Comparison of ENCODE assay signal across 9 mouse cellular contexts in genomic region chr8:103873598-103874502, GRCm38 (mm10).
A peak's percentile ranks its signal among the peaks of the same experiment; 100 is the strongest.
DNase-seq lines count a peak whose midpoint lies in the region; ATAC-seq lines count a peak whose summit lies in the region.
"Had no signal": no experiment of that assay in that cellular context is flagged by ENCODE, and none has a peak within 500 bp of the region (broad histone marks: within the 10 kb centered on the region; RNA-seq: fewer than 3 reads in every experiment).

No protein-coding gene starts in this region.

- peak overlapping the region; percentile 80 for H3K27ac ChIP-seq in heart, embryonic 15.5 days
- H3K27ac ChIP-seq in lung, embryonic 16.5 days (ENCODE audit: low read length), result peak overlapping the region; percentile 17; the same call in 1 of the 2 replicates

- 0 out of 2 replicates have a peak overlapping the region, but pooled peaks have one; percentile 0 for H3K4me2 ChIP-seq in heart, embryonic 15.5 days
- H3K4me2 ChIP-seq in lung, embryonic 16.5 days (ENCODE audit: low read depth, low read length), result no peak overlapping the region

- no peak overlapping the region for H3K9ac ChIP-seq in heart, embryonic 15.5 days
- no peak overlapping the region for H3K9ac ChIP-seq in lung, embryonic 16.5 days (ENCODE audit: low read length)

- peak; percentile 5 for DNase-seq in kidney, adult 18-20 months
- no peak for DNase-seq in kidney, adult 11 months
- DNase-seq in cerebellum, postnatal 10 days, result peak; percentile 63 to 67
- no peak for DNase-seq in layer of hippocampus, postnatal 36 days
- no peak for DNase-seq in spleen, postnatal 10 days (ENCODE audit: low spot score in 2 of 2)

- H3K36me3 ChIP-seq in heart, embryonic 15.5 days, result no peaks in the 10 kb centered on the region
- H3K36me3 ChIP-seq in lung, embryonic 16.5 days (ENCODE audit: control insufficient read depth, insufficient read depth, low read length), result no peaks in the 10 kb centered on the region

- peaks cover 30% of the 10 kb centered on the region for H3K4me1 ChIP-seq in heart, embryonic 15.5 days (replicated peaks)
- H3K4me1 ChIP-seq in lung, embryonic 16.5 days (replicated peaks; ENCODE audit: control insufficient read depth, insufficient read depth, low read length), result peaks cover 12% of the 10 kb centered on the region

- no peaks in the 10 kb centered on the region for H3K27me3 ChIP-seq in heart, embryonic 15.5 days
- no peaks in the 10 kb centered on the region for H3K27me3 ChIP-seq in lung, embryonic 16.5 days (ENCODE audit: control insufficient read depth, insufficient read depth, low read depth, low read length)

- ATAC-seq in heart, embryonic 15.5 days (replicated peaks; ENCODE audit: insufficient number of reproducible peaks, insufficient read depth, low FRiP score, low read depth), result peak; percentile 78
- ATAC-seq in lung, embryonic 16.5 days (ENCODE audit: low read depth), result peak; percentile 63
- ATAC-seq in inflammation-experienced regulatory T-cells, adult 6 months, result no peak

- no peak overlapping the region for H3K4me3 ChIP-seq in heart, embryonic 15.5 days
- H3K4me3 ChIP-seq in lung, embryonic 16.5 days (ENCODE audit: low read length), result no peak overlapping the region
- H3K4me3 ChIP-seq: myocyte had no signal

- no peaks in the 10 kb centered on the region for H3K9me3 ChIP-seq in heart, embryonic 15.5 days (replicated peaks)
- no peaks in the 10 kb centered on the region for H3K9me3 ChIP-seq in lung, embryonic 16.5 days (ENCODE audit: control insufficient read depth, low read length)

- WGBS in heart, embryonic 15.5 days, result 16% methylated on average over 7 of the region's 7 CpGs
- 22% methylated on average over 7 of the region's 7 CpGs for WGBS in lung, embryonic 16.5 days

Comparison
In these comparisons a context has a peak if more than half of its experiments do, and no peak if none do; other contexts are left out.
1. DNase-seq: peak in kidney, adult 18-20 months (single experiment) and cerebellum, postnatal 10 days (2 of 2); none in kidney, adult 11 months (single experiment), layer of hippocampus, postnatal 36 days (0 of 2) and spleen, postnatal 10 days (0 of 2).